Mouse (Mus musculus): ENCODE results near the gene C1qtnf7.

C1qtnf7 gene

DNA sequence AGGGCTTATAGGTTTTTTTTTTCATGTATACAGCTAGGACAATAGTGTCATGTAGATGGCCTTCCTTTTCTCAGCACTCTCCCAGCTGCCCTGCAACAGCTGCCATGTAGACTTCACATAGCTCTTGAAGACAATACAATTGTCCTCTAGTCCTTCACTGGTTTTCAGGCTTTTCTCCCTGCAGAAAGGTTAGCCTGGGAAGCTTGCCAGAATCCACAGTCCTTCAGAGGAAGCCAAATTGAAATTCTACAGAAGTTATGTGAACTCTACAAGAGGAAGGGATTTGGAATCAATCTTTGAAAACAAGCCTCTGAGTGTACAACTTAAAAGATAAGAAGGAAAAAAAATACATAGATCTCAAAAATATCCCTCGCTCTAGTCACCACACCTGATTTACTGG lies 94.4 kb downstream of the C1qtnf7 start:
- DNase-seq (ENCODE audit: low read depth, low spot score): no peak

- DNase-seq (ENCODE audit: low read depth, low spot score): no peak
These were observed 106.4 kb downstream of the C1qtnf7 start for GRCm38 (mm10) chr5:43621575-43622299.

DNA sequence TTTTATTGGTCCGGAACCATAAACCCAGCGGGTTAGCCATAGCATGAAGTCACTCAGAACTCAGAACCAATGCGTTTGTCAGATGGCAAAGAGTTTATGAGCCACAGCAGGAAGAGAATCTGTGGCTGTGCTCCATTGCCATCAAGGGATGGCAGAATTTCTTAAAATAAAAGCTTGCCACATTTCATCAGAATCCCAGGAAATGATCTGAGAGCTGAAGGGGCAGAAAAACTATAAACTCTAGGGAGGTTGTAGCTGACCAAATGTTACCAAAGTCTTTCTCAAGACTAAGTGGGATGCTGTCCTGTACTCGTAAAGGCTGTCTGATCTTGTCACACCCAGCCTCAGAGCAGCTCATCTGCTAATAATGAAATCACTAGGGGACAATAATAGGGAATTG lies 110.1 kb downstream of the C1qtnf7 start:
- no peak for DNase-seq (ENCODE audit: low read depth, low spot score)

DNA sequence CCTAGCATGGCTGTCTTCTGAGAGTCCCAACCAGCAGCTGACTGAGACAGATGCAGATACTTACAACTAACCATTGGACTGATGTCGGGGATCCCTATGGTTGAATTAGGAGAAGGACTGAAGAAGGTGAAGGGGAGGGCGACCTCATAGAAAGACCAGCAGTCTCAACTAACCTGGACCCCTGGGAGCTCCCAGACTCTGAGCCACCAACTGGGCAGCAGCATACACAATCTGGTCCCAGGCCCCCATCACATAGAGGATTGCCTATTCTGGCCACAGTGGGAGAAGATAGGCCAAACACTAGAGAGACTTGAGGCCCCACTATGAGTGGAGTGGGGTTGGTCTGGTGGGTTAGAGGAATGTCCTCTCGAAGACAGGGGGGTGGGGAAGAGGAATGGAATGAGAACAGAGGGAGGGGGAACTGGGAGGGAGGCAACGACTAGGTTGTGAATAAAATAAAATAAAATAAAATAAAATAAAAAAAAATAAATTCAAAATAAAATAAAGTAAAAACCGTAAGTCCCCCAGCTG lies 118.8 kb downstream of the C1qtnf7 start:
- DNase-seq (ENCODE audit: low read depth, low spot score): no peak

GRCm38 (mm10) chr5:43634602-43635081 lies 119.3 kb downstream of the C1qtnf7 start:
- peak; percentile 18 for DNase-seq (ENCODE audit: low read depth, low spot score)

DNA sequence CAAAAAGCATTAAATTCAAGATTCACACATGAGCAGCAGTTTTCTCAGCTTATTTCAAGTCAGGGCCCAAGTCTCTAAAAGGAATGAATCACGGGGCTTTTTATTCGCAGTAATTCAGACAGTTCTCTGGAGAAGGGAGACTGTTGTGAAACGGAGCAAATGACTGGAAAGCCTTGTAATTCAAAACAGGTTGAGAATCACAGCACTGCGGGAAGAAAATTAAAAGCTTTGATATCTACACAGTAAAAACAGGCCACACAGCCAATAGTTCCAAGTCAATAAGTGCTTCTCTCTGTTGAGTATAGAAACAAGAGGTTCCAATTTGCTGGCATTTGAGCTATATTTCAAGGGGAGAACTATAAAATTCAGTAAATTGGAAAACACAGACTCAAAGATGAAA lies 129.7 kb downstream of the C1qtnf7 start:
- no peak for DNase-seq (ENCODE audit: low read depth, low spot score)

DNA sequence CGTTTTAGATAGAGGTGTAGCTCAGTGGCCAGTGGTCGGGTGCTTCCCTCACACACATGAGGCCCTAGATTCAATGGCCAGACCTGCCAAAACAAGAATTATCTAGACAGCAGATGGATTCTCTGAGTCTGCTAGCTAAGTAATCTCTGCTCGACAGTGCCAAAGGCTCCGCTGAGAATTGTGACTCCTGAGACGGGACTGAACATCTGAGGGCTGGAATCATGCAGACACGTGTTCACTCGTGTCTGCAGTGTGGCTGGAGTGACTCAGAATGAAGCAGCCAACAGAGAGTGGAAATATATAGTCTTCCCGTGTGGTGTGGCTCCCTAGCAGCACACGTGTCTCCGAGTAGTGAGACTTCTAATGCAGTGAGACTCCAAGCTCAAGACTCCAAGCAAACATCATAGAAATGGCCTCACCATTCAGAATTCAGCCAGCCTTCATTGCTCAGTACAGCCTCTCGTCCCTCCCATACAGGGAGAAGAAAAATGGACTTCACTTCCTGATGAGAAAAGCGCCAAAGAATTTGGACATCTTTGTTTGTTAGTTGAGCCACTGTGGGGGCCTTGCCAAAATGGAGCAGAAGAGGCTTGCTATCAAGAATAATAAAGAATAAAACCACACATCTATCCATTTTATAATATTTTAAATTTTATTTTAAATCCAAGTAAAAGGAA lies 131.9 kb downstream of the C1qtnf7 start:
- no peak for DNase-seq (ENCODE audit: low read depth, low spot score)

DNA sequence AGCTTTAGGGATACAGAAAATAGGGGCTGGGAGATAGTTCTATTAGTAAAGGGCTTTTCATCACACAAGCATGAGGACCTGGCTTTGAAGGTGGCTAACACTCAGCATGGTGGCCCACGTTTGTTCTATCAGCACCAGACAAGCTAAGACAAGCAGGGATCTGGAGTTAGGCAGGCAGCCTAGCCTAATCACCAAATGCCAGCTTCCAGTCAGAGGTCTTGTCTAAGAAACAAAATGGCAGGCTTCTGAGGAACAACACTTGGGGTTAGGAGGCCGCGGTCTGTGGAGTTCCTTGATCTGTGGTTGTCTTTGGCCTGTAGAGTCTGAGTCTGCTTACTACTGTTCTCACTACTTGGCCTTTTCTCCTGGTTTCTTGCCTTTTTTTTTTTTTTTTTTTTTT lies 146.2 kb downstream of the C1qtnf7 start:
- DNase-seq (ENCODE audit: low read depth, low spot score): no peak

DNA sequence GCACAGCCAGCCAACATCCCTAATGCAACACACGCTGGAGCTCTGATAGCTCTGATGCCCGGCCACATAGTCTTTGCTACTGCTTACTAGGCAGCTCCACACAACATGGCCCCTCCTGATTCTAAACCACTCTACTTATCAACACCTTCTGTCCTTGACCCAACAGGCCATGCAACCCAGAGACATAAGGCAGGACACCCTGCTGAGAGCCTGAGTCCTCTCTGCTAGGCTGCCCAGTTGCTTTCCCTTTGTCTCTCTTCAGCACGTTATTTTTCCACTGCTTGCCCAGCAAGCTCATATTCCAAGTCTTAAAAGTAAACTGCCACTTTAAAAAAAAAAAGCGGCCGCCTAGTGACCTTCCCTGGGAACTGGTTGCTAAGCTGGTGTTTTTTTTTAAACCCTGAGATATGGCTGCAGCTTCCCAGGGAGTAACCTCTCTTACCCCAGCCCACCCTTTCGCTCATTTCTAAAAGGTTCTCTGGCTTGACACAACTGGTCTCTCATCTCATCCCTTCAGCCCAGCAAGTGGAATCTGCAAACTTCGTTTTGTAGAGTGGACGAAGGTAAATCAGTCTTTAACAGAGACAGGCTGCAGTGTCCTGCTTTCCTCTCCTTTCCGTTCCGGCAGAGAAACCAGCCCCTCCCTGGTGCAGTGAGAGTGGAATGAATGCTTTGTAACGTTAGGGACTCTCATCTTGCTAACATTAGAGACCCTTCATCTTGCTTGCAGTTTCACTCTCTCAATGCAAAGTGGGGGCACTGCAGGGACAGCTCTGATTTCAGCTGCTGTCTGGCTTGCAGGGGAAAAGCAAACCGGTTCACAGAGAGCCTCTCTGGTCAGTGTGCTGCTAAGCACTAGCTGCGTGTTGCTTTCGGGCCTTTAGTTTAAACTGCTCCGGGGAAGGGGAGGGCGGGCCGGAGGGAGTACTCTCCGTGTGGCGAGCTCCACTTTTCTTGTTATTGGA lies 146.9 kb downstream of the C1qtnf7 start, which contains the start of gene Cc2d2a:
Gene Cc2d2a (plus strand): TSS at position 350 of the 965 bp plus-strand sequence.
- peak; percentile 9 for DNase-seq (ENCODE audit: low read depth, low spot score)

- no peak for DNase-seq (ENCODE audit: low read depth, low spot score)
These were observed 148.2 kb downstream of the C1qtnf7 start for GRCm38 (mm10) chr5:43663531-43663930.

DNA sequence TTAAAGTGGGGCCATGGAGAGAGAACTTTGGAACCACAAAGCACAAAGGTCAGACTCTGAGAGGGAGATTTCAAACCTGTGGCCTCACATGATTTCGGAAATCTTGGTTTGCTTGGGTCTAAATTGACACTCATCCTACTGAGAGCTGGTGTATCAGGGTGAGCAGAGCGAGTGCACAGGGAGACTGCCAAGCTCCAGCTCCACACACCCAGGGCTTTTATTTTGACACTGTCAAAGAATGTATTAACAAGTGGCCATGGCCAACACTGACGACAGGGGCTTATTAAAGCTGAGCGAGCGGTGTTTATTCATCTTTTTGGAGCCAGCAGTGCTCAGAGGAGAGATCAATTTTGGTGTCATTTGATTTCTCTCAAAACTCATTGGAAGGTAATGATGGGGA lies 149.8 kb downstream of the C1qtnf7 start:
- no peak for DNase-seq (ENCODE audit: low read depth, low spot score)
